Mouse (Mus musculus): ENCODE measurements around the gene Rab43. TPM values are rescaled to one million over a fixed set of nuclear protein-coding genes. Genes with fewer than 3 reads are reported as not detected.
A peak's percentile ranks its signal among the peaks of the same experiment; 100 is the strongest.

The Rab43 gene
- polyA plus RNA-seq, 1 experiment = 46.2 TPM

DNA sequence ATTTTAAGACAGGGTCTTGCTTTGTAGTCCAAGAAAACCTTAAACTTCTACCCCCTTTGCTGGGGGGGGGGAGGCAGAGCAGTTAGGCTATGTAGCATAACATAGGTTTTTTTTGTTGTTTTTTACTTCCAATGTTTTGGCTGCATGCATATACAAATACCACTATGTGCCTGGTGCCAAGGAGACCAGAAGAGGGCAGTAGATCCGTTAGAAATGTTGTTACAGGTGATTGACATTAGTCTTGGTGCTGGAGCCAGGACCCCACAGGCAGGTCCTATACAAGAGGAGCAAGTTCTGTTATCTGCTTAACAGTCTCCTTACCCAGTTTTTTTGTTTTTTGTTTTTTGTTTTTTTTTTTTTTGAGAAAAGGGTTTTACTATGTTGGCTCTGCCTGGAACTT lies 30.3 kb upstream of the Rab43 start:
- no peak for DNase-seq
- no peak for TF ChIP-seq POLR2A (IDR thresholded peaks at IDR 0.05; ENCODE audit: borderline replicate concordance, extremely low read depth, low read depth, low read length)
- TF ChIP-seq CTCF (IDR thresholded peaks at IDR 0.05; ENCODE audit: insufficient read depth, low read length) = no peak
- Histone ChIP-seq H3K4me3 (replicated peaks; ENCODE audit: extremely low read depth, low read depth, low read length) (no peak overlapping the region), H3K4me1 (ENCODE audit: control insufficient read depth, insufficient read depth, low read length) (peaks cover 9% of the 10 kb centered on the region)
- WGBS = 10% methylated on average over 1 of the region's 1 CpGs

DNA sequence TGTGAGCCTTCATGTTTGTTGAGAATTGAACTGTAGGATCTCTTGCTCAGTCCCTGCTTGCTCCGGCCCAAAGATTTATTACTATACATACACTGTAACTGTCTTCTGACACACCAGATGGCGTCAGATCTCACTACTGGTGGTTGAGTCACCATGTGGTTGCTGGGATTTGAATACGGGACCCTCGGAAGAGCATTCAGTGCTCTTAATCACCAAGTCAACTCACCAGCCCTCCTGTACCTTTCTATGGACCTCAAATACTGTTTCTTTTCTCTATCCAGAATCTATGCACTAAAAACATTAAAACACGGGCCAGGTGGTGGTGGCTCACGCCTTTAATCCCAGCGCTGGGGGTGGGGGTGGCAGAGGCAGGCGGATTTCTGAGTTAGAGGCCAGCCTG lies 29.7 kb upstream of the Rab43 start:
- Histone ChIP-seq H3K4me3 (replicated peaks; ENCODE audit: extremely low read depth, low read depth, low read length) (no peak overlapping the region), H3K4me1 (ENCODE audit: control insufficient read depth, insufficient read depth, low read length) (peaks cover 4% of the 10 kb centered on the region; the same call in 1 of the 2 replicates)
- TF ChIP-seq POLR2A (IDR thresholded peaks at IDR 0.05; ENCODE audit: borderline replicate concordance, extremely low read depth, low read depth, low read length) = no peak
- no peak for TF ChIP-seq CTCF (IDR thresholded peaks at IDR 0.05; ENCODE audit: insufficient read depth, low read length)
- 79% methylated on average over 8 of the region's 8 CpGs for WGBS
- no peak for DNase-seq

DNA sequence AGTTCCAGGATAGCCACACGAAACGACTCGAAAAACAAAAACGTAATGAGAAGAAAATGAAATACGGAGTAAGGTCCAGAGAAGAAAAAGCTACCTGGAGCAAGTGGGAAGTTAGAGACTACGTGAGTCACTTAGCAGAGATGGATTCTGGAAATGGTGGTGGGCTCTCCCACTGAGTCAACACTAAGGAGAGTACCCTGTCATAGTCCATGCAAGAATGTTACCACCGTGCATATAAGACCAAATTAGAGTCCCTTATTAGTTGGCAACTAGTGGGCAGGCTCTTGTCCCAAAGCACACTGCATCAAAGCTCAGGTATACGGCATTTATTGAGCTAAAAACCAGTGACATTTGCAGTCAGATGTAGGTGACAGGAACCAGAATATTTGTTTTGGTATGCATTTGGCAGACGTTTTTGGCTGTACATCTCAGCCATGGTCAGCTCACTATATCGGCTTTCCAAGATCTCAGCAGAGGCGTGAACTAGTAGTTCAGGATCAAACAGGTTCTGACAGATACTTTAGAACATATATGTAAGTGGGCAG lies 27.9 kb upstream of the Rab43 start:
- DNase-seq = no peak
- 51% methylated on average over 11 of the region's 11 CpGs for WGBS
- no peak overlapping the region for H3K4me3 ChIP-seq (replicated peaks; ENCODE audit: extremely low read depth, low read depth, low read length)
- H3K4me1 ChIP-seq (ENCODE audit: control insufficient read depth, insufficient read depth, low read length) = no peaks in the 10 kb centered on the region
- TF ChIP-seq CTCF (IDR thresholded peaks at IDR 0.05; ENCODE audit: insufficient read depth, low read length) (no peak), POLR2A (IDR thresholded peaks at IDR 0.05; ENCODE audit: borderline replicate concordance, extremely low read depth, low read depth, low read length) (no peak)

DNA sequence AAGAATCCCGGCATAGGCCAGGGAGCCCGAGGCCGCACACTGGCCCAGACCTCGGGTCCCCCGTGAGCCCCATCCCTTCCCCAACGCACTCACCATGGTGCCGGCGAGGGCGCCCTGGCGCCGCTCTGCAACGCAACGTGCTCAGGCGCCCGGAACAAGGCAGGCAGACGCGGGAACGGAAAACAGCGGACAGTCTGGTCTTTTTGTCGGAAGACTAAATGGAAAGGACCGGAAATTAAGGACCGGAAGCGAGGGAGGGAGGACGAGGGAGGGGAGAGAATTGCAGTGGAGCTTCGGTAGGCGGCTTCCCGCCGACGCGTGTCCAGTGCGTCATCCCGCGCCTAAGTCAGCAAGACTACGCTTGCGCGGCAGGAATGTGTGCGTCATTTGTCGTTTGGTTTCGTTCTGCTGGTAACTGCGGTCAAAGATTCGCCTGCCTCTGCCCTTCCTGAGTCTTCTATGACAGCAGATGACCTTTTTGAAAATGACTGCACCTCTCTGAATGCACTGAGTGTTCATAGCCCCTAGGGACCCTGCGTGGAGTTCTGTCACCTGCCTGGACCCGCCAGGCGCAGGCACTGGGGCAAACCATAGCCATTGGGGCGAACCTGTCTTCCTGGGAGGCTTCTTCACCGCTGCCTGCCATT lies 26.7 kb upstream of the Rab43 start, which contains the start of gene Isy1:
Gene Isy1, minus strand, starts transcription at position 248 of the 647 bp plus-strand sequence.
- peak; percentile 90 for DNase-seq
- H3K4me1 ChIP-seq (ENCODE audit: control insufficient read depth, insufficient read depth, low read length) = no peaks in the 10 kb centered on the region
- under 1% methylated on average over 46 of the region's 46 CpGs for WGBS
- peak within 1 kb of the TSS; percentile 88 for H3K4me3 ChIP-seq (replicated peaks; ENCODE audit: extremely low read depth, low read depth, low read length)
- TF ChIP-seq POLR2A (IDR thresholded peaks at IDR 0.05; ENCODE audit: borderline replicate concordance, extremely low read depth, low read depth, low read length) (peak; percentile 91; the same call in 1 of the 2 replicates), CTCF (IDR thresholded peaks at IDR 0.05; ENCODE audit: insufficient read depth, low read length) (no peak)

DNA sequence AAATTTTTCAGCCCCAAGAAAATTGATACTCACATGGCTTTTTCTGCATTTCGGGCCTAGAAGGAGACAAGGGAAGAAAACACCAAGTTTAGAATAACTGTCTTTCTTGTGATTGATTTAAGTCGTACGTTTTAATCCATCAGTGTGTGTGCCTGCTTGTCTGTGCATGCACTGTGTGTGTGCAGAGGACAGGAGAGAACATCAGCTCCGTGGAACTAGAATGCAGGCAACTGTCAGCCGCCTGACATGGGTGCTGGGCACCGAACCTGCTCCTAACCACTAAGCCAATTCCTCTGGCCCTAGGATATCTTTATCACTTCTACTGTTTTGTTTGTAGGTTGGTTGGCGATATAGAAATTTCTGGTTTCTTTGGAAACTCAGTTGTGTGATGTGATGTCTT lies 23.7 kb upstream of the Rab43 start, which contains the start of gene Gm45140:
Gene Gm45140, minus strand, starts transcription at position 101 of the 400 bp plus-strand sequence.
- 91% methylated on average over 7 of the region's 7 CpGs for WGBS
- no peak for TF ChIP-seq POLR2A (IDR thresholded peaks at IDR 0.05; ENCODE audit: borderline replicate concordance, extremely low read depth, low read depth, low read length)
- TF ChIP-seq CTCF (IDR thresholded peaks at IDR 0.05; ENCODE audit: insufficient read depth, low read length) = no peak
- no peaks in the 10 kb centered on the region for H3K4me1 ChIP-seq (ENCODE audit: control insufficient read depth, insufficient read depth, low read length)
- DNase-seq = no peak
- H3K4me3 ChIP-seq (replicated peaks; ENCODE audit: extremely low read depth, low read depth, low read length) = no peak within 1 kb of the TSS

DNA sequence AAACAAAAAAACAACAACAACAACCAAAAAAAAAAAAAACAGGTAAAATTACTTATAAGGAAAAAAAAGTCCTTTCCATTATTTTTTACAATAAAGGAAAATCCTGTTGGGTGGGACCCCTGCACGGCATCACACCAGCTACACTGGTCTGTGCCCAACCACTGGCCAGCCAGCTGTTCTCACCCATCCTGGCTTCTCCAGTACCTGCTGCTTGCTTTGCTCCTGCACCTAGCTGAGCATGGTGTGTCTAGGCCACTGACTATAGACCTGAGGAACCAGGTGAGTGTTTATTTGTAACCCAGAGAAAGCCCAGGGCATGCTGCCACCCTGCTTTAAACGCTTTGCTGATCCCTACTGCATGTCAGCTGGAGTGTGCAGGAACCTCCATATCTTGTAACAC lies 8.4 kb upstream of the Rab43 start:
- DNase-seq = no peak
- WGBS = 97% methylated on average over 2 of the region's 2 CpGs

DNA sequence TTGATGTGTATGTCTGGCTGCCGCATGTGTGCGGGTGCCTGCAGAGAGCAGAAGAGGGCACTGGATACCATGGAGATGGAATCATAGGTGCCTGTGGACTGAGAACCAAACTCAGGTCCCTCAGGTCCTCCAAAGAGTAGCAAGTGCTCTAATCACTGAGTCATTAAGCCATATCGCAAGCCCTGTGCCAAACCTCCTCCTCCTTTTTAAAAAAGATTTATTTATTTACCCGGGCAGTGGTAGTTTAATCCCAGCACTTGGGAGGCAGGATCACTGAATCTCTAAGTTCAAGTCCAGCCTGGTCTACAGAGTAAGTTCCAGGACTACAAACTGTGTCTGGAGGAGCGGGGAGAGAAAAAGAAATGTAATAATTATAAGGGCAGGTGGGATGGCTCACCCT lies 2.5 kb upstream of the Rab43 start:
- 89% methylated on average over 5 of the region's 5 CpGs for WGBS

More for the DNA sequence above, 8.4 kb upstream of the Rab43 start:
- Histone ChIP-seq H3K4me3 (replicated peaks; ENCODE audit: extremely low read depth, low read depth, low read length) (no peak overlapping the region), H3K4me1 (ENCODE audit: control insufficient read depth, insufficient read depth, low read length) (no peaks in the 10 kb centered on the region)
- TF ChIP-seq POLR2A (IDR thresholded peaks at IDR 0.05; ENCODE audit: borderline replicate concordance, extremely low read depth, low read depth, low read length) = no peak
- no peak for TF ChIP-seq CTCF (IDR thresholded peaks at IDR 0.05; ENCODE audit: insufficient read depth, low read length)

DNA sequence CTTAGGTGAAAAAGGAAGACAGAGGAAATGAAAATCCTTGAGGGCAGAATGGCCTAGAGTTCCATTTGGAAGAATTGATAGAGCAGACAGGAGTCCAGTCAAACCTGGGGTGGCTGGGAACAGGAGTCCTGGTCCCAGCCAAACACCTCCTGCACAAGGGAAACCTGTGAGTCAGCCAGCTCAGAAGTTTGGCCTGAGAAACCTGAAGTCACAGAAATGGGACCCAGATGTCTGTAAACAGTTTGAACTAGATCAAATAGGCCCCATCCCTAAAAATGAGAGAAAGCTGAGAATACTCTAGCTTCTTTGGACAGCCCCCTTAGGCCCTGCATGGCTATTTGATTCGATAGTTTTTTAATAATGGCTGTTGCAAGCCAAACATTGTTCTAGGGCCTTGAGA lies 692 bp upstream of the Rab43 start:
- Histone ChIP-seq H3K4me3 (replicated peaks; ENCODE audit: extremely low read depth, low read depth, low read length) (no peak overlapping the region), H3K4me1 (ENCODE audit: control insufficient read depth, insufficient read depth, low read length) (peaks cover 10% of the 10 kb centered on the region)
- DNase-seq = no peak
- TF ChIP-seq POLR2A (IDR thresholded peaks at IDR 0.05; ENCODE audit: borderline replicate concordance, extremely low read depth, low read depth, low read length) (no peak), CTCF (IDR thresholded peaks at IDR 0.05; ENCODE audit: insufficient read depth, low read length) (no peak)
- WGBS = 91% methylated on average over 1 of the region's 1 CpGs

More for the DNA sequence above, 2.5 kb upstream of the Rab43 start:
- no peak for DNase-seq
- H3K4me1 ChIP-seq (ENCODE audit: control insufficient read depth, insufficient read depth, low read length) = peaks cover 9% of the 10 kb centered on the region
- no peak overlapping the region for H3K4me3 ChIP-seq (replicated peaks; ENCODE audit: extremely low read depth, low read depth, low read length)
- TF ChIP-seq CTCF (IDR thresholded peaks at IDR 0.05; ENCODE audit: insufficient read depth, low read length) (no peak), POLR2A (IDR thresholded peaks at IDR 0.05; ENCODE audit: borderline replicate concordance, extremely low read depth, low read depth, low read length) (no peak)

DNA sequence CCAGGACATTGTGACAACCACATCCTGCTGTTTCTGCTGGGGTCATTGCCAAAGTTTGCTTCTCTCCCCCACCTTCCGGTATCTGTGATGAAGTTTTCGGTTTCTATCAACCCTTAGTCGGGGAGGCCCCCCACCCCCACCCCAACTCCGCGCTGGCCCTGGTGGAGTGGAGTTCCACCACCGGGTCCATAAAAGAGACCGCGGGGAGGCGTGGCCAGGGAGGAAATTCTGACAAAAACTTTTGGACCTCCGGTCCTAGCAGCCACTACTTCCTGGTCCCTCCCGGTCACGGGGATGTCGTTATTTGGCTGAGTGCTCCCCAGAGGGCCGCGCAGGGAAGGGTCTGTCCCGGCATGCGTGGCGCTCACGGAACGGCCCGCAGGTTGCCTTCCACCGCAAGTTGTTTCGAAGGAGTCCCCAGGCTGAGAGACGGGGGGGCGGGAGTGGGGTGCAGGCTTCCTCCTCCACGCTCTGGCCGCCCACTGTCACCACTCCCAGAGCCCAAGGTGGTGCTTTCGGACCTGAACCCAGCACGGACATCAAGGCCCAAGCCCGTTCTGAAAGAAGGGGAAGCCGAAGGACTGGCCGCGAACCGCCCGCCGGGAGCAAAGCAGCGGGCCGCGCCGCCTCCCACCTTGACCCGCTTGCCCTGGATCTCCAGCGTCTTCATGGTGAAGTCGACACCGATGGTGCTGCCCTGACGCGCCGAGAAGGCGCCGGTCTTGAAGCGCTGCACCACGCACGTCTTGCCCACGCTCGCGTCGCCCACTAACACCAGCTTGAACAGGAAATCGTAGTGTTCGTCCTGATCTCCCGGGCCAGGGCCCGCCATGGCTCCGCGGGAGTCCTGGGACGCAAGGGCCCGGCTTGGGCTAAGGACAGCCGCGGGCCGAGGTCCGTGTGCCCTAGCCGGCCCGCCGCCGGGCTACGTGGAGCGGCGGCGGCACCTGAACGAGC lies 973 bp downstream of the Rab43 start:
- DNase-seq = peak; percentile 71
- Histone ChIP-seq H3K4me3 (replicated peaks; ENCODE audit: extremely low read depth, low read depth, low read length) (peak overlapping the region; percentile 96), H3K4me1 (ENCODE audit: control insufficient read depth, insufficient read depth, low read length) (peaks cover 13% of the 10 kb centered on the region)
- WGBS = under 1% methylated on average over 77 of the region's 77 CpGs
- TF ChIP-seq POLR2A (IDR thresholded peaks at IDR 0.05; ENCODE audit: borderline replicate concordance, extremely low read depth, low read depth, low read length) (peak; percentile 82; the same call in 1 of the 2 replicates), CTCF (IDR thresholded peaks at IDR 0.05; ENCODE audit: insufficient read depth, low read length) (no peak)
